Mouse (Mus musculus) cerebellum, adult 2 months (tissue): ENCODE data around the gene Vps72.

Source experiments
- CTCF ChIP-seq: fragments of 200-500 bp; IDR thresholded peaks from 2 replicates; pipeline ENCODE4 v1.5.1; 2011; ENCODE audit warnings: low read depth, mild to moderate bottlenecking, control low read depth, low read length, moderate library complexity, borderline replicate concordance; ENCODE audit not compliant: insufficient read depth
- POLR2A ChIP-seq: fragments of 200-500 bp; IDR thresholded peaks from 2 replicates; pipeline ENCODE4 v1.6.1; 2011; ENCODE audit warnings: low read length, control low read depth, borderline replicate concordance; ENCODE audit not compliant: insufficient read depth

DNA sequence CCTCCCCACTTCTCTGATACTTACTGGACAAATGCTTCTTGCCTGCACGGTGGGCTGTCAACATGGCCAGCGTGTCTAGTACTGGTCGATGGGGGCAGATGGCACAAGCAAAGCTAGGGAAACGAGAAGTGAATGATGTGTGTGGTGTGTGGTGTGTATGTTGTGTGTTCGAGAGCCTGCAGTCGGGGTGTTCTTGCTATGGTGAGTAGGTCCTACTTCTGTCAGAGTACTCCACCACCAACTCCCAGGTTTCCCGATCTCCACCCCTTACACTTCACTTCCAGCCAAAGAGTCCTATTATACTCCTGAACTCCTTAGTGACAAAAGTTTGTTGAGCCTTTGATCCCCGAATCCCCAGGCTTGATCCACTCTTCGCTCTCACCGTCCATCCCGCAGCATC lies 22.4 kb downstream of the Vps72 start:
- no peak for TF ChIP-seq POLR2A
- TF ChIP-seq CTCF = no peak
